Mouse (Mus musculus) midbrain, postnatal 0 days (tissue): ENCODE data around the gene Lrrc3c. TPM values are rescaled to one million over a fixed set of nuclear protein-coding genes. Genes with fewer than 3 reads are reported as not detected.

Experiments used
- ATAC-seq: fragments of 200-750 bp; cut with Nextera tagmentation; 2 replicates; pipeline ENCODE4 v1.8.0; 2017; ENCODE audit warnings: moderate number of reproducible peaks, mild to moderate bottlenecking, moderate TSS enrichment, moderate library complexity; ENCODE audit not compliant: low FRiP score
- DNase-seq: peaks from one replicate; pipeline ENCODE4 v3.0.0-alpha.2; 2015; ENCODE audit warnings: low spot score
- H3K27ac ChIP-seq: fragments of 300-500 bp; sonication (generic); 2 replicates; pipeline ENCODE4 v1.5.1; 2014; ENCODE audit warnings: low read depth, mild to moderate bottlenecking, low read length, mixed read lengths
- H3K27me3 ChIP-seq: fragments of 300-500 bp; sonication (generic); 2 replicates; pipeline ENCODE4 v1.6.1; 2014; ENCODE audit warnings: low read length, control low read depth, mixed read lengths; ENCODE audit not compliant: insufficient read depth
- H3K36me3 ChIP-seq: fragments of 300-500 bp; sonication (generic); 2 replicates; pipeline ENCODE4 v1.6.1; 2014; ENCODE audit warnings: low read length, control low read depth, mixed read lengths; ENCODE audit not compliant: insufficient read depth
- H3K4me1 ChIP-seq: fragments of 300-500 bp; sonication (generic); 2 replicates; pipeline ENCODE4 v1.6.1; 2014; ENCODE audit warnings: mild to moderate bottlenecking, control low read depth, antibody characterized with exemption, low read length, mixed read lengths; ENCODE audit not compliant: insufficient read depth
- H3K4me2 ChIP-seq: fragments of 300-500 bp; sonication (generic); 2 replicates; pipeline ENCODE4 v1.6.1; 2014; ENCODE audit warnings: low read depth, mild to moderate bottlenecking, low read length, mixed read lengths; ENCODE audit not compliant: poor library complexity, severe bottlenecking
- H3K4me3 ChIP-seq: fragments of 300-500 bp; sonication (generic); 2 replicates; pipeline ENCODE4 v1.5.1; 2014; ENCODE audit warnings: low read depth, mild to moderate bottlenecking, low read length, moderate library complexity
- H3K9ac ChIP-seq: fragments of 300-500 bp; sonication (generic); replicated peaks from 2 replicates; pipeline ENCODE4 v1.6.1; 2014; ENCODE audit warnings: mild to moderate bottlenecking, low read length, moderate library complexity, mixed read lengths; ENCODE audit not compliant: poor library complexity, severe bottlenecking
- H3K9me3 ChIP-seq: fragments of 300-500 bp; sonication (generic); 2 replicates; pipeline ENCODE4 v1.6.1; 2016; ENCODE audit warnings: low read length, control low read depth
- CTCF ChIP-seq: IDR thresholded peaks from 2 replicates; pipeline ENCODE4 v1.5.1; 2016; ENCODE audit warnings: antibody characterized with exemption, mild to moderate bottlenecking
- WGBS: fragments of 180-500 bp; shearing (Covaris S2); extraction: QIAGEN DNeasy Blood & Tissue Kit; methylation state at CpG from one replicate; pipeline ENCODE4 v1.1.7; 2014; 5-methylcytosine and 5-hydroxymethylcytosine counted together
- polyA plus RNA-seq: library from polyadenylated mRNA; unstranded; fragments of >200 nt; fragmentation: Nextera tagmentation; extraction: Ambion mirVana; gene quantifications from 2 replicates; pipeline ENCODE4 v1.2.1, GENCODE M21; 2015
- total RNA-seq: library from RNA; depleted of rRNA; stranded (reverse); fragments of >200 nt; gene quantifications from 2 replicates; pipeline ENCODE4 v1.2.3, GENCODE M21; 2014

Gene Lrrc3c
- total and polyA plus RNA-seq, 2 experiments from 2014 or later: not detected

GRCm38 (mm10) chr11:98555124-98555700, 42.9 kb upstream of the Lrrc3c start:
- Histone ChIP-seq H3K27me3 (peaks cover 1% of the 10 kb centered on the region; the same call in 1 of the 2 replicates), H3K4me2 (no peak overlapping the region), H3K4me1 (no peaks in the 10 kb centered on the region; the same call in 1 of the 2 replicates), H3K9ac (no peak overlapping the region), H3K27ac (no peak overlapping the region), H3K9me3 (no peaks in the 10 kb centered on the region), H3K36me3 (no peaks in the 10 kb centered on the region), H3K4me3 (no peak overlapping the region)
- ATAC-seq: no peak
- peak; percentile 61 for TF ChIP-seq CTCF
- WGBS: 64% methylated on average over 12 of the region's 12 CpGs
- DNase-seq: peak; percentile 26

DNA sequence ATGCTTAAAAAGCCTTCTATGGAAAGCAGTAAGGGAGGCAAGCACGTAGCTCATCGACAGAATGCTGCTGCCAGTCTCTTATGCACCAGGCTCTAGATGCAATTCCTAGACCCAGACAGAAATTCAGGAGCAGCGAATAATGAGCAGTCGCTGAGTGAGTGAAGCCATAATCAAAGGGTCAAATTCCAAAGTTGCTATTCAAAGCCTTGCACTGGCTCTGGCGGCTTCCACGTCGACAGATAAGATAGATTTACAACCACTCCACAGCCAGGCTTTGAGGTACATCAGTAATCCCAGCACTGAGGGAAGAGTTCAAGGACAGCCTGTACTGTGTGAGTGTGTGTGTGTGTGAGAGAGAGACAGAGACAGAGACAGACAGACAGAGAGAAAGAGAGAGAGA, 37.1 kb upstream of the Lrrc3c start:
- 37% methylated on average over 7 of the region's 7 CpGs for WGBS
- no peak for DNase-seq
- TF ChIP-seq CTCF: no peak

GRCm38 (mm10) chr11:98563025-98563424, 35.1 kb upstream of the Lrrc3c start:
- Histone ChIP-seq H3K9me3 (no peaks in the 10 kb centered on the region), H3K27me3 (no peaks in the 10 kb centered on the region), H3K4me3 (no peak overlapping the region), H3K9ac (no peak overlapping the region), H3K27ac (no peak overlapping the region), H3K4me1 (no peaks in the 10 kb centered on the region), H3K36me3 (no peaks in the 10 kb centered on the region), H3K4me2 (no peak overlapping the region)
- no peak for TF ChIP-seq CTCF
- WGBS: 80% methylated on average over 3 of the region's 3 CpGs
- ATAC-seq (no peak), DNase-seq (no peak)

More for the DNA sequence above, 37.1 kb upstream of the Lrrc3c start:
- Histone ChIP-seq H3K27ac (no peak overlapping the region), H3K36me3 (no peaks in the 10 kb centered on the region), H3K4me3 (no peak overlapping the region), H3K4me1 (no peaks in the 10 kb centered on the region), H3K9ac (no peak overlapping the region), H3K9me3 (no peaks in the 10 kb centered on the region), H3K27me3 (no peaks in the 10 kb centered on the region), H3K4me2 (no peak overlapping the region)
- ATAC-seq: no peak

DNA sequence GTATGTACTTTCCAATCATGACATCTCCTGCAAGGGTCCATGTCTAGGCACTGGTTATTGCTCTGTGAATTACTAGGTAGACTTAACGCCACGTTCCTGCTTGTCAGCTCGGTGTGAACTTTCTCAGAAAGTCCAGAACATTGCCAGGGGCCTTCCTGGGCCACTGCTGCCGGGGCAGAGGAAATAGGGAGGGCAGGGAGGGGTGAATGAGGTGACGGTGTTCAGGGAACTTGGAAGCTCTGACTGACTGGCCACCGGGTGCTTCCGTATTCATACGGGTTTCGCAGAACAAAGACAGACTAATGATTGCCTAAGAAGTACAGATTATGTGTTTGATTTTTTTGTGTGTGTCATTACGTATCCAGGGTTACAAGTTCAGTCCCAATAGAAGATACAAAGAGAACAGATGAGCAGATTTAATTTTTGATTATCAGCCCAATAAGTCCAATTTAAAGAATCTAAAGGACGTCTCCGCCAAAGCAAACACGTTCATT, 34.1 kb upstream of the Lrrc3c start:
- DNase-seq: no peak
- no peaks in the 10 kb centered on the region for H3K9me3 ChIP-seq
- H3K36me3 ChIP-seq: no peaks in the 10 kb centered on the region
- H3K27me3 ChIP-seq: no peaks in the 10 kb centered on the region
- TF ChIP-seq CTCF: no peak
- ATAC-seq: no peak
- no peak overlapping the region for H3K4me3 ChIP-seq
- H3K9ac ChIP-seq: no peak overlapping the region
- no peaks in the 10 kb centered on the region for H3K4me1 ChIP-seq
- no peak overlapping the region for H3K4me2 ChIP-seq
- H3K27ac ChIP-seq: no peak overlapping the region
- WGBS: 79% methylated on average over 13 of the region's 13 CpGs

DNA sequence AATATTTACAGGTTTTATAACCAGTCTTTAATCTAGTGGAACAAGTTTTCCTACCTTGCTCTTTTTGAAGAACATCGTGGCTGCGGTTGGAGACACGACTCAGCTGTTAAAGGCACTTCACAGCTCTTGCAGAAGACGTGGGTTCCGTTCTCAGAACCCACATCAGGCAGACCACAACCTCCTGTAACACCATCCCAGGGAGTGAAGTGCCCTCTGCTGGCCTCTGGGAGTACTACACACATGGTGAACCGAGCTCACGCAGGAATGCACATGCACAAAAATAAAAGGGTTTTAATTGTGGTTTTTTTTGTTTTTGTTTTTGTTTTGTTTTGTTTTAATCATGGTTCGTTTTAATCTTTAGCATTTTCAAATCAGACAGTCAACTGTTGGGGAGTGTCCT, 29.8 kb upstream of the Lrrc3c start:
- Histone ChIP-seq H3K9ac (no peak overlapping the region), H3K4me3 (no peak overlapping the region), H3K9me3 (no peaks in the 10 kb centered on the region), H3K36me3 (no peaks in the 10 kb centered on the region), H3K4me2 (no peak overlapping the region), H3K27ac (no peak overlapping the region), H3K4me1 (no peaks in the 10 kb centered on the region), H3K27me3 (no peaks in the 10 kb centered on the region)
- peak; percentile 28 for TF ChIP-seq CTCF
- DNase-seq (no peak), ATAC-seq (no peak)
- 91% methylated on average over 8 of the region's 8 CpGs for WGBS

DNA sequence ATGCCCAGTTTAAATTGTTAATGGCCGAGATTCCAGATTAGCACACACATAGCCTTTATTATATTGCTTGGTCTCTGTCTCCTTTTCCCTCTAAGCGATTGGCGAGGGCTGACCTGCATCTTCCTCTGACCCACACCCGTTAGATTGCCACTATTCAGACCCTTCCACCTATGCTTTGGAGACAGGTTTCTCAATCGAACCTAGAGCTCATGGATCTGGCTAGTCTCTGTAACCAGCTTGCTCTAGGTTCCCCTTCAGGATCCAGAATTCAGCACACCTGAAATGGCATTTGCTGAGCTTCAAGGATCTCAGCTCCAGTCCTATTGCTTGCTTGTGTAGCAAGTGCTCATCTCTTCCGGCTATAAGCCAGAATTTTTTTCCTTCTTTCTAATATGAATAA, 28.6 kb upstream of the Lrrc3c start:
- Histone ChIP-seq H3K27me3 (no peaks in the 10 kb centered on the region), H3K4me3 (no peak overlapping the region), H3K27ac (no peak overlapping the region), H3K9me3 (no peaks in the 10 kb centered on the region), H3K36me3 (no peaks in the 10 kb centered on the region), H3K9ac (no peak overlapping the region), H3K4me1 (no peaks in the 10 kb centered on the region), H3K4me2 (no peak overlapping the region)
- 80% methylated on average over 6 of the region's 6 CpGs for WGBS
- no peak for TF ChIP-seq CTCF
- no peak for ATAC-seq
- no peak for DNase-seq
